Mouse (Mus musculus): Measurements from ENCODE around the gene Ssh2. TPM values are rescaled to one million over a fixed set of nuclear protein-coding genes. Genes with fewer than 3 reads are reported as not detected.

Gene Ssh2
- polyA plus RNA-seq, 1 experiment: 6.1 TPM

- no peak overlapping the region for H3K27ac ChIP-seq (ENCODE audit: insufficient read depth, low read depth, low read length)
- no peaks in the 10 kb centered on the region for H3K27me3 ChIP-seq (replicated peaks; ENCODE audit: control insufficient read depth, insufficient read depth, low read length)
- no peak for TF ChIP-seq CTCF (conservative IDR thresholded peaks at IDR 0.05; ENCODE audit: insufficient read depth, insufficient read length, low read depth, low read length)
- no peak for TF ChIP-seq POLR2A (IDR thresholded peaks at IDR 0.05; ENCODE audit: low read depth, low read length)
- no peaks in the 10 kb centered on the region for H3K4me1 ChIP-seq (ENCODE audit: control insufficient read depth, insufficient read depth, low read length)
- H3K36me3 ChIP-seq (ENCODE audit: control insufficient read depth, insufficient read depth, low read length): no peaks in the 10 kb centered on the region
- no peak for DNase-seq
- H3K4me3 ChIP-seq (ENCODE audit: insufficient read depth, low read depth, low read length): no peak overlapping the region
- 77% methylated on average over 2 of the region's 2 CpGs for WGBS
Observed at GRCm38 (mm10) chr11:77230765-77231164, 14.7 kb downstream of the Ssh2 start.

GRCm38 (mm10) chr11:77231514-77231913, 15.4 kb downstream of the Ssh2 start:
- TF ChIP-seq POLR2A (IDR thresholded peaks at IDR 0.05; ENCODE audit: low read depth, low read length) (no peak), CTCF (conservative IDR thresholded peaks at IDR 0.05; ENCODE audit: insufficient read depth, insufficient read length, low read depth, low read length) (no peak)
- no peak overlapping the region for H3K4me3 ChIP-seq (ENCODE audit: insufficient read depth, low read depth, low read length)
- no peak for DNase-seq
- no peaks in the 10 kb centered on the region for H3K27me3 ChIP-seq (replicated peaks; ENCODE audit: control insufficient read depth, insufficient read depth, low read length)
- no peak overlapping the region for H3K27ac ChIP-seq (ENCODE audit: insufficient read depth, low read depth, low read length)
- 94% methylated on average over 2 of the region's 2 CpGs for whole genome bisulfite sequencing
- no peaks in the 10 kb centered on the region for H3K4me1 ChIP-seq (ENCODE audit: control insufficient read depth, insufficient read depth, low read length)
- H3K36me3 ChIP-seq (ENCODE audit: control insufficient read depth, insufficient read depth, low read length): no peaks in the 10 kb centered on the region

GRCm38 (mm10) chr11:77235267-77235666, 19.2 kb downstream of the Ssh2 start:
- TF ChIP-seq POLR2A (IDR thresholded peaks at IDR 0.05; ENCODE audit: low read depth, low read length) (no peak), CTCF (conservative IDR thresholded peaks at IDR 0.05; ENCODE audit: insufficient read depth, insufficient read length, low read depth, low read length) (no peak)
- H3K27me3 ChIP-seq (replicated peaks; ENCODE audit: control insufficient read depth, insufficient read depth, low read length): no peaks in the 10 kb centered on the region
- no peak for DNase-seq
- H3K36me3 ChIP-seq (ENCODE audit: control insufficient read depth, insufficient read depth, low read length): no peaks in the 10 kb centered on the region
- H3K27ac ChIP-seq (ENCODE audit: insufficient read depth, low read depth, low read length): no peak overlapping the region
- 95% methylated on average over 1 of the region's 1 CpGs for WGBS
- H3K4me3 ChIP-seq (ENCODE audit: insufficient read depth, low read depth, low read length): no peak overlapping the region
- no peaks in the 10 kb centered on the region for H3K4me1 ChIP-seq (ENCODE audit: control insufficient read depth, insufficient read depth, low read length)

GRCm38 (mm10) chr11:77239658-77240345, 23.7 kb downstream of the Ssh2 start:
- Histone ChIP-seq H3K27ac (ENCODE audit: insufficient read depth, low read depth, low read length) (no peak overlapping the region), H3K36me3 (ENCODE audit: control insufficient read depth, insufficient read depth, low read length) (no peaks in the 10 kb centered on the region), H3K4me3 (ENCODE audit: insufficient read depth, low read depth, low read length) (no peak overlapping the region), H3K27me3 (replicated peaks; ENCODE audit: control insufficient read depth, insufficient read depth, low read length) (no peaks in the 10 kb centered on the region), H3K4me1 (ENCODE audit: control insufficient read depth, insufficient read depth, low read length) (no peaks in the 10 kb centered on the region)
- TF ChIP-seq CTCF (conservative IDR thresholded peaks at IDR 0.05; ENCODE audit: insufficient read depth, insufficient read length, low read depth, low read length) (no peak), POLR2A (IDR thresholded peaks at IDR 0.05; ENCODE audit: low read depth, low read length) (no peak)
- 85% methylated on average over 1 of the region's 1 CpGs for WGBS
- no peak for DNase-seq

- no peak overlapping the region for H3K4me3 ChIP-seq (ENCODE audit: insufficient read depth, low read depth, low read length)
- H3K27ac ChIP-seq (ENCODE audit: insufficient read depth, low read depth, low read length): no peak overlapping the region
- 80% methylated on average over 7 of the region's 7 CpGs for WGBS
- H3K27me3 ChIP-seq (replicated peaks; ENCODE audit: control insufficient read depth, insufficient read depth, low read length): no peaks in the 10 kb centered on the region
- H3K4me1 ChIP-seq (ENCODE audit: control insufficient read depth, insufficient read depth, low read length): no peaks in the 10 kb centered on the region
- TF ChIP-seq POLR2A (IDR thresholded peaks at IDR 0.05; ENCODE audit: low read depth, low read length) (no peak), CTCF (conservative IDR thresholded peaks at IDR 0.05; ENCODE audit: insufficient read depth, insufficient read length, low read depth, low read length) (no peak)
- no peaks in the 10 kb centered on the region for H3K36me3 ChIP-seq (ENCODE audit: control insufficient read depth, insufficient read depth, low read length)
- no peak for DNase-seq
Observed at GRCm38 (mm10) chr11:77240466-77241246, 24.6 kb downstream of the Ssh2 start.

- WGBS: 52% methylated on average over 2 of the region's 2 CpGs
- Histone ChIP-seq H3K4me1 (ENCODE audit: control insufficient read depth, insufficient read depth, low read length) (no peaks in the 10 kb centered on the region), H3K36me3 (ENCODE audit: control insufficient read depth, insufficient read depth, low read length) (no peaks in the 10 kb centered on the region), H3K27me3 (replicated peaks; ENCODE audit: control insufficient read depth, insufficient read depth, low read length) (no peaks in the 10 kb centered on the region), H3K27ac (ENCODE audit: insufficient read depth, low read depth, low read length) (no peak overlapping the region), H3K4me3 (ENCODE audit: insufficient read depth, low read depth, low read length) (no peak overlapping the region)
- no peak for TF ChIP-seq POLR2A (IDR thresholded peaks at IDR 0.05; ENCODE audit: low read depth, low read length)
- no peak for TF ChIP-seq CTCF (conservative IDR thresholded peaks at IDR 0.05; ENCODE audit: insufficient read depth, insufficient read length, low read depth, low read length)
- DNase-seq: peak; percentile 17
Observed at GRCm38 (mm10) chr11:77242912-77243311, 26.8 kb downstream of the Ssh2 start.

- Histone ChIP-seq H3K27me3 (replicated peaks; ENCODE audit: control insufficient read depth, insufficient read depth, low read length) (no peaks in the 10 kb centered on the region), H3K4me1 (ENCODE audit: control insufficient read depth, insufficient read depth, low read length) (peaks cover 2% of the 10 kb centered on the region; the same call in 1 of the 2 replicates), H3K4me3 (ENCODE audit: insufficient read depth, low read depth, low read length) (no peak overlapping the region), H3K36me3 (ENCODE audit: control insufficient read depth, insufficient read depth, low read length) (no peaks in the 10 kb centered on the region), H3K27ac (ENCODE audit: insufficient read depth, low read depth, low read length) (no peak overlapping the region)
- TF ChIP-seq POLR2A (IDR thresholded peaks at IDR 0.05; ENCODE audit: low read depth, low read length) (no peak), CTCF (conservative IDR thresholded peaks at IDR 0.05; ENCODE audit: insufficient read depth, insufficient read length, low read depth, low read length) (no peak)
- 53% methylated on average over 2 of the region's 2 CpGs for WGBS
- DNase-seq: no peak
Observed at GRCm38 (mm10) chr11:77252826-77253225, 36.7 kb downstream of the Ssh2 start.

Data from kidney, adult 2 months (tissue).